Mouse (Mus musculus) ES-Bruce4 (cell line): ENCODE data around the gene Mid1.
"Not testable (repeated sequence)": the region's sequence is repeated elsewhere in the genome, so short reads cannot be mapped to it uniquely, and the experiment has no call there.

Experiments
- CTCF ChIP-seq: IDR thresholded peaks from one replicate; pipeline ENCODE4 v1.8.1; 2011; ENCODE audit warnings: low read depth, low read length
- EP300 ChIP-seq: IDR thresholded peaks from 2 replicates; pipeline ENCODE4 v1.6.1; 2011; ENCODE audit warnings: low read depth, low read length; ENCODE audit not compliant: insufficient read depth
- POLR2A ChIP-seq: IDR thresholded peaks from one replicate; pipeline ENCODE4 v1.8.1; 2011; ENCODE audit warnings: low read length; ENCODE audit not compliant: insufficient read depth

GRCm38 (mm10) chrX:170003536-170003935 lies 318.5 kb downstream of the Mid1 start:
- TF ChIP-seq CTCF, POLR2A, EP300: not testable (repeated sequence)
